Mouse (Mus musculus) kidney, postnatal 25 days (tissue): ENCODE results near the gene Chd9.

Experiments used
- DNase-seq, 2 experiments: peaks; one replicate each; pipeline ENCODE4 v3.0.0; 2021; ENCODE audit warnings: mixed read lengths in 2 of 2

Gene Chd9

DNA sequence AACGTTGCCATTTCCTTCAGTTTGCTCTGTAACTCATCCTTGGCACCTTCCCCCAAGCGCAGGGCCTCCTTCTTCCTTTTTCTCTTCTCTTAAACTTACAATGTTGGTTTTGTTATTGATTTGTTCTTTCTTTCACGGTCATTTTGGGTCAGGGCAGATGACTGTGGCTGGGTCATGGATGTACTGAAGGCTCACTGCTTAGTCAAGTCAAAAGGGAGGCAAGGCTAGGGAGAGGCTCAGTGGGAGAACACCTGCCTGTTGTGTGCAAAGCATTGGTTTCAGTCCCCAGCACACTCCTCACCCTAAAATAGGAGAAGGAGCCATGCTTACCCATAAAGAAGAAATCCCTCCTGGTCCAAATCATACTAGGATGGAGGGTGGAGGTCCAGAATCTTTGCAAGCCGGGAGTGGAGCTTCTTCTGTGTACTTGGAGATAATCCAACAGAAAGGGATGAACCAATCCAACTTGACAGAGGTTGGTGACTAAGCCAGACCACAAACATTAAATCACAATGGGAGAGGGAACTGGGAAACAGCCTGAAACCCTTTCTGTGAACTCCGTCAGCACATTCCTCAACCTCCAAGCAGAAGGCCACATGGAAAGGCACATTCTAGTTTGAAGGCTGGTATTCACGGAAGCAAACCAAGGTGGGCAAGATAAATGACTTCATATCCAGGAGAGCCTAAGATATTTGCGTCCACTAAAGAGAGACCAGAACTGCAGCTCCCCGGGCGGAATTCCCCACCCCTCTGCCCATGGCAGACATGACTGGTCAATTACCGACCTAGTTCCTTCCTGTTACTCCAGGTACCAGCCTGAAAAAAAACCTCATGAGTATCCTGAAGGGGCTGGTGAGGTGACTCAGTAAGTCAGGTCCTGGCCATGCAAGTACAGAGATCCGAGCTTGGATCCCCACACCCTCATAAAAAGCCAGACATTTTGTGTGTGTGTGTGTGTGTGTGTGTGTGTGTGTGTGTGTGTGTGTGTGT, 11.9 kb downstream of the Chd9 start:
- no peak for DNase-seq

- DNase-seq, result no peak
These were observed 13.2 kb downstream of the Chd9 start for GRCm38 (mm10) chr8:90841321-90841720.

- no peak for DNase-seq
These were observed 15.0 kb downstream of the Chd9 start for GRCm38 (mm10) chr8:90843127-90843526.

- no peak for DNase-seq
These were observed 16.2 kb downstream of the Chd9 start for GRCm38 (mm10) chr8:90844179-90844967.

- DNase-seq, result no peak
These were observed 19.8 kb downstream of the Chd9 start for GRCm38 (mm10) chr8:90847980-90848379.

- no peak for DNase-seq
These were observed 21.4 kb downstream of the Chd9 start for GRCm38 (mm10) chr8:90849462-90850050.

DNA sequence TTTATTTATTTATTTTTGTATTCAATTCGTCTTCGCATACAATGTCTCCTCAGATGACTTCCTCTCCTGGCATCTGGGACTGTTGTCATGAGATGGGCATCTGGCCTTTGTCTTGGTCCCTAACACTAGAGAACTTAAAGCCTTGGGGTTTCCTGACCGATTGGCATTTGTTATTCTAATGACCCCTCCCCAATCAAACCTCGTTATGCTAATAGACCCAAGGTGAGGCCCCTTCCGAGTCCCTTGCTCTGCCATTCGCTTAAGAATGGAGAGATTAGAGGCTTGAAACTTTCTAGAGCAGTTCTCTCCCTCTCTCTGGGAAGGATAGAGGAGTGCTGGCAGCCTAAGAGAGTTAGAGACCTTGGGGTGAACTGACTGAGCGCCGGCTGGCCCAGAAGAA, 23.4 kb downstream of the Chd9 start:
- DNase-seq, result no peak

- no peak for DNase-seq
These were observed 26.0 kb downstream of the Chd9 start for GRCm38 (mm10) chr8:90853971-90854670.

DNA sequence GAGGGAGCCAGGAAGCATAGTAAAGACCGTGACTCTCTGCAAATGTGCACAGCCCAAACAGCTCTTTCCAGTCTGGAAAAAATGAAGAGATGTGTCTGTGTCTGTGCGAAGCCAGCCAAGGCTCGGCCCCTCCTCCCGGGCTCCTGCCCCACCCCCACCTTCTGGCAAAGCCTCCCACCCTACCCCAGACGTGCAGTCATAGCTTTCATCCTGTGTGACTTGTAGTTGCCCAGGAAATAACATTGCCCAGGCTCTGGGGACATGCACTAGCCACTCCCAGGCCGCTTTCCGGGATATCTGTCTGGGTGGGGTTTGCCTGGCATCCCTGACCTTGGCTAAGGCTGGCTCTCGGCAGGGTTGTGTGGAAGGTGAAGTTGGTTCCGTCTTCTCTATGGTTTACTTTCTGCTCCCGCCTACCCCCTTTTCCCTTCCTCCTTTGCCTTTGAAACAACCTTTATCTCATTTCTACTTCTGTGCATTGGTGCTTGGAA, 26.6 kb downstream of the Chd9 start:
- no peak for DNase-seq

- DNase-seq, result no peak
These were observed 28.0 kb downstream of the Chd9 start for GRCm38 (mm10) chr8:90856171-90856570.

GRCm38 (mm10) chr8:90856952-90857351, 28.8 kb downstream of the Chd9 start:
- no peak for DNase-seq

DNA sequence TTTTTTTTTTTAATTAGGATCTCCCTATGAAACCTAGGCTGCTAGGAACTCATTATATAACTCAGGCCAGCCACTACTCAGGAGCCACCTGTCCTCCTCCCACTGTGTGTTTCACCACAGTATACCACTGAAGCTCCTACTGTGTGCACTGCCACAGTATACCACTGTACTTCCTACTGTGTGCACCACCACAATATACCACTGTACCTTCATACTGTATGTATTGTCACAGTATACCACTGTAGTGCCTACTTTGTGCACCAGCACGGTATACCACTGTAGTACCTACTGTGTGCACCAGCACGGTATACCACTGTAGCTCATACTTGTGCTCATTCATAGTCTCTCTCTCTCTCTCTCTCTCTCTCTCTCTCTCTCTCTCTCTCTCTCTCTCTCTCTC, 29.9 kb downstream of the Chd9 start:
- no peak for DNase-seq

DNA sequence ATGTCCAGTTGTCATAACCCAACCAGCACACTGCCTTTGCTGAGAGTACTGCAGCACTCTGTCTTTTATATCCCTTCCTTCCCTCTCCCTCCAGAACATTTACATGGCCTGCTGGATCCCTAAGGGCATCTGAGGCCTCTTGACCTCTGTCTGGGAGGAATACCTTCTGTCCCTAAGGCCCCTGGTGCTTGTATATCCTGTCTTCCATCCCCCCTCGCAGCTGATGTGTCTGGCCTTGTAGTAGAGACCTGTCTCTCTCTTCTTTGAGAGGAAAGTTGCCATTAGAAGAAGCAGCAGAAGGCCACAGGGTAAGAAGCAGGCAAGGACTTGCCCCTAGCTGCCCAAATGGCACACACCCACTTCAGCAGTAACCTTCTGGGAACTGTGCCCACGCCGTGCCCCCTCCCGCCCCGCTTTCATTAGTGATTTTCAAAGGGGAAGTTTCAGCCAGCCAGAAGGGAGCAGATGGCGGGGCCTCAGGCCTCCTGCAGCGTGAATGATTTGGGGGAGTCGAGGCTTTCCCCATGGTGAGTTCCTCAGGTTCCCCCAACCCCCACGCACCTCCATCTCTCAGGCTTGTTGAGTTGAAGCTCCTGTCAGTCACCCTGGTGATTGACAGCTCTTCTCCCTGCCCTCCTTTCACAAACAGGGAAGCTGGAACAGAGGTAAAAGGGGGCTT, 33.3 kb downstream of the Chd9 start:
- DNase-seq, result no peak

GRCm38 (mm10) chr8:90862038-90862437, 33.9 kb downstream of the Chd9 start:
- no peak for DNase-seq

DNA sequence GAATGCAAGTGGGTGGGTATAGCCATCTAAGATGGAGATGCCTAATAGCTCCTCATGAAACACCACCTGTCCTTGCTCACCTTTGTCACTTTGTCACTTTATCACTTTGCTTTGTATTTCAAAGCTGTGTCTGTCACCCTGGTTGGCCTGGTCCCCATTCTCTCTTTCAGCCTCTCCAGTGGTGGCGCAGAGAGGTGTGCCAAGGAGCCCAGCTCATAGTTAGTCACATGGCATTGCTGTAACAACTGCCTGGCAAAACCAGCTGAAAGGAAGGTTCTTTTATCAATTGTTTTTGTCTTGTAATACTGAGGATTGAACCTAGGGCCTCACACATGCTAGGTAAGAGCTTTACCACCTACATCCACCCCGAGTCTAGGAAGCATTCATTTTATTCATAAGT, 38.9 kb downstream of the Chd9 start:
- DNase-seq, result no peak

- no peak for DNase-seq
These were observed 39.8 kb downstream of the Chd9 start for GRCm38 (mm10) chr8:90867911-90868310.

DNA sequence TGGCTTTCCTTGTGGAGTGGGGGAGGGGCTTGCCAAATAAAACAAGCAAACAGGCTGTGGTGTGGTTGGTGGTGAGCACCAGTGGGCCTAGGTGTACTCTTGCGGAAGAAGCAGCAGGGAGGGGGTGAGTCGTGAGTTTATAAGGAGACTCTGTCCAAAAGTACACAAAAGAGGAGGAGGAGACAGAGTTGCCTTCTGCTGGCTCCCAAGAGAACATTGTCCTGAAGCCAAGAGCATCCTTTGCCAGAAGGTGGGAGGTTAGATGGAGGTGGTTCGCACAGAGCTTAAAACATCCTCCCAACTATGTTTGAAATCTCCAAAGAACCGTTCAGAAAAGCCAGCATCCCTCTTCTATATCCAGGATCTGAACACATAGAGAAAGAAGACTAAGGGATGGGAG, 40.2 kb downstream of the Chd9 start:
- no peak for DNase-seq

DNA sequence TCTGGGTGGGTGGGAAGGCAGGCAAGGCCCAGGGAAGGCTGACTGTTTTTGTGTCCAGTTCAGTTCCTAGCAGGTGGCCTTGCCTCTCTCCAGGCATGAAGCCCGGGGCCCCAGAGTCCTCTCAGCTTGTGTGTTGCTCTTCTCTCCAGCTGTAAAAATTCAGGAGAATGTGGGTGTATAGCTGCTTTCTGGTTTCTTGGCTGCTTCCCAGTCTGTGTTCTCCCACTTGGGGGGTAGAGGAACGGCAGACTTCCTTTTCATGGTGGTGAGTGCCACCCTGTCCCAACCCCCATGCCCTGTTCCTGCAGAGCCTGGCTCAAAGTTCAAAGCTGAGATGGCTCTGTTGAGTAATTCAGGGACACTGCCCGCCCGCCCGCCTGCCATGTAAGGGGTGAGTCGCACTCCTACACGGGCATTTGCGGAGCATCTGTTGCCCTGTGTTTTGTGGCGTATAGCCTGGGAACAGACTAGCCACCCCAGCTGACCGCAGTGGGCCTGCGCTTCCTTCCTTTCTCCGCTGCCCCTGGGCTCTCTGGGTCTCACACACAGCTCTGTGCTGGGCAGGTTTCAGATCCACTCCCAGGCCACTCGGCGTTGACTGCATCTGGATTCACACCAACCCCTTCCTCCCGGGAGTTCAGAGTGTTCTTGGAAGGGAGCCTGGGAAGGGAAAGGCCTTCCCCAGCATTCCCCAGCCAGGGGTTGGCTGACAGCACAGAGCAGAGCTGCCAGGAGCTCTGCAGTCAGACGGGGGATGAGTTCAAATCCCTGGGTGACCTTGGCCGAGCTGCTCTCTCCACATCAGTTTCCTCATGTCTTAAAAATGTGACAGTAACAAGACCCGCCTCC, 41.1 kb downstream of the Chd9 start:
- DNase-seq, result peak; percentile 79 to 94

GRCm38 (mm10) chr8:90869920-90870777, 42.0 kb downstream of the Chd9 start:
- peak; percentile 41 to 80 for DNase-seq
